Mouse (Mus musculus): ENCODE measurements around the gene Mdm4. TPM values are rescaled to one million over a fixed set of nuclear protein-coding genes. Genes with fewer than 3 reads are reported as not detected.

Gene Mdm4
- polyA plus RNA-seq, 1 experiment from 2014 or later: 14.1 TPM

DNA sequence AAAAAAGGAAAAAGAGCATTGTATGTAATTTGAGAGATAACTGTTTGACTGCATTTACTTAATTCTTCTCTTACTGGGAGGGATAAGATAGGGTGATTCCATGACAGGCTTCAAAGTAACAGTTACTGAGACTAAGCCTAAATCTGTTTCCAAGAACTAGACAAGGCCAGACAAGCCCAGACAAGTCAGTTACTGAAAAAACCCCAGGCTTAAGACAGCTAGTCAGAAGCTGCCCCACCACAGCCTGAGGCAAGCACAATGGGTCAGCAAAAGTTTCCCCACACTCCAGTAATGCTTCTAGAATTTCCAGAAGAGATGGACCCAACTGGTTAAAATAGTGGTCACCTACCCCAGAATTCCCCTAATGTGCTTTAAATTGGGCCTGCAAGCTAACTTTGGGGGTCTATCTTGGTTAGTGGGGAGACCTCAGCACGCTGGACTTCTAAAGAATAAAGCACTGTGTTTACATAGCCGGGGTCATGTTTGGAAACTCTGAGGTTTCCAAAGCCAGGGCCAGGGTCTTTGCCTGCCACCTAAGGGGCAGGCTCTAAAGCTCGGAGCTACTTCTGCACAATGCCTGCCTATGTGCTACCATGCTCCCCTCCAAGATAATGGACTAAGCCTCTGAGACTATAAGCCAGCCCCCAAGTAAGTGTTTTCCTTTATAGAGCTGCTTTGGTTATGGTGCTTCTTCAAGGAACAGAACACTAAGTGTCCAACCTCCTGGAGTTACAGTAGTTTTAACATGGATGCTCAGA lies 10.0 kb downstream of the Mdm4 start:
- peaks cover 28% of the 10 kb centered on the region for H3K4me1 ChIP-seq (replicated peaks)
- ATAC-seq (ENCODE audit: insufficient read depth): no peak
- peaks cover 42% of the 10 kb centered on the region for H3K36me3 ChIP-seq (replicated peaks)
- H3K4me2 ChIP-seq: peak overlapping the region; percentile 8; the same call in 1 of the 2 replicates
- no peaks in the 10 kb centered on the region for H3K27me3 ChIP-seq
- peak overlapping the region; percentile 10; the same call in 1 of the 2 replicates for H3K27ac ChIP-seq (replicated peaks)
- WGBS (ENCODE audit: insufficient replicate concordance): 65% methylated on average over 3 of the region's 3 CpGs
- H3K9ac ChIP-seq: no peak overlapping the region
- no peaks in the 10 kb centered on the region for H3K9me3 ChIP-seq (replicated peaks)
- no peak overlapping the region for H3K4me3 ChIP-seq (replicated peaks)

DNA sequence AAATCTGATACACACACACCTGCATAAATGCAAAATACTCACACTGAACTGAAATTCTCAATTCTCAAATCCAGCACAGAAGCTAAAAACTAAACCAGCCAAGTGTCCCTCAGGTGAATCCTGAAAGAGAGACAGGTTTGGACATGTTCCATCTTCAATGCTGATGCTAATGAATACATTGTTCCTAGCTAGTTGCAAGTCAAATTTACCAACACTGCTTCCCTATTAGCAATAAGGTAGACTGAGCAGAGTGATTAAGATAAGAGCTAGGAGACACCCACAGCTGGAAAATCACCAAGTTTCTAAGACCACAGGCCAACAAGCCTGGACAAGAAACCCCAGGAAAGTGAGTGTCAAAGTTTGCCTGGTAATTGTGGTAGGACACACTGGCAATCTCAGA lies 11.0 kb downstream of the Mdm4 start:
- peaks cover 51% of the 10 kb centered on the region for H3K36me3 ChIP-seq (replicated peaks)
- H3K27ac ChIP-seq (replicated peaks): no peak overlapping the region
- H3K4me1 ChIP-seq (replicated peaks): peaks cover 26% of the 10 kb centered on the region
- H3K27me3 ChIP-seq: no peaks in the 10 kb centered on the region
- no peak overlapping the region for H3K9ac ChIP-seq
- no peak overlapping the region for H3K4me2 ChIP-seq
- ATAC-seq (ENCODE audit: insufficient read depth): no peak
- no peaks in the 10 kb centered on the region for H3K9me3 ChIP-seq (replicated peaks)
- no peak overlapping the region for H3K4me3 ChIP-seq (replicated peaks)

DNA sequence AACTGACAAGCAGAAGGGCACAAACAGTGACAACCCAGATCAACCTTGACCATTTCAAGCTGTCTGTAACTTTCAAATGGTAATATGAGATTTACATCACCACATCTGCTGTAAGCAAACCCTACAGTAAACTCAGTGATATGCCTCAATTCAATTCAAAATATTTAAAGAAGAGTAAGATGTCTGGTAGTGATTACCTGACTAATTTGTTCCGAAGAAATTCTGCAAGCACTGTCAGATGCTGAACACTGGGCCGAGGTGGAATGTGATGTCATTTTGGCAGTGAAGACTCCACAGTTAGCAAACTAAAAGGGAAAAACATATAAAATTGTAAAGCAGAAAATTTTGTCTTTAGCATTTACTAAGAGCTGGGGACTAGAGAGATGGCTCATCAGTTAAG lies 11.8 kb downstream of the Mdm4 start:
- H3K4me3 ChIP-seq (replicated peaks): no peak overlapping the region
- H3K4me1 ChIP-seq (replicated peaks): peaks cover 18% of the 10 kb centered on the region
- no peak overlapping the region for H3K9ac ChIP-seq
- no peak overlapping the region for H3K27ac ChIP-seq (replicated peaks)
- no peak for ATAC-seq (ENCODE audit: insufficient read depth)
- H3K36me3 ChIP-seq (replicated peaks): peaks cover 58% of the 10 kb centered on the region
- WGBS (ENCODE audit: insufficient replicate concordance): 89% methylated on average over 2 of the region's 2 CpGs
- no peaks in the 10 kb centered on the region for H3K9me3 ChIP-seq (replicated peaks)
- H3K27me3 ChIP-seq: no peaks in the 10 kb centered on the region
- no peak overlapping the region for H3K4me2 ChIP-seq

DNA sequence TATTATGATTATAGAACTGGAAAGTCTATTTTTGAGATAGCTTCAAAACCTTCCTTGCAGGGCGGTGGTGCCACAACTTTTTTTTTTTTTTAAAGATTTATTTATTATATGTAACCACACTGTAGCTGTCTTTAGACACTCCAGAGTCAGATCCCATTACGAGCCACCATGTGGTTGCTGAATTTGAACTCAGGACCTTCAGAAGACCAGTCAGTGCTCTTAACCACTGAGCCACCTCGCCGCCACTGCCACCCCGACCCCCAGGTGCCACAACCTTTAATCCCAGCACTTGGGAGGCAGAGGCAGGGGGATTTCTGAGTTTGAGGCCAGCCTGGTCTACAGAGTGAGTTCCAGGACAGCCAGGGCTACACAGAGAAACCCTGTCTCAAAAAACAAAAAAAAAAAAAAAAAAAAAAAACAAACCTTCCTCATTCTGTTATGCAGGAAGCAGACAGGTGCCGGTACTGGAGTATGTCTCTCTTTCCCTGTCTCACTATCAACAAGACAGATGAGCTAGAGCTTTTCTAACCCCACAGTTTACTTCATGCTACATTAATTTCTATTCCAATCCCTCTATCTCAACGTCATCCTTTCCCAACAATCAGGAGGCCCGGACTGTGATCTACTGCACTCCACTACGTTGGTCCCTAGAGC lies 13.5 kb downstream of the Mdm4 start:
- Histone ChIP-seq H3K4me2 (no peak overlapping the region), H3K27ac (replicated peaks) (no peak overlapping the region), H3K27me3 (no peaks in the 10 kb centered on the region), H3K4me3 (replicated peaks) (no peak overlapping the region), H3K9me3 (replicated peaks) (no peaks in the 10 kb centered on the region), H3K4me1 (replicated peaks) (peaks cover 18% of the 10 kb centered on the region), H3K9ac (no peak overlapping the region), H3K36me3 (replicated peaks) (peaks cover 68% of the 10 kb centered on the region)
- ATAC-seq (ENCODE audit: insufficient read depth): no peak
- 88% methylated on average over 9 of the region's 9 CpGs for WGBS (ENCODE audit: insufficient replicate concordance)

DNA sequence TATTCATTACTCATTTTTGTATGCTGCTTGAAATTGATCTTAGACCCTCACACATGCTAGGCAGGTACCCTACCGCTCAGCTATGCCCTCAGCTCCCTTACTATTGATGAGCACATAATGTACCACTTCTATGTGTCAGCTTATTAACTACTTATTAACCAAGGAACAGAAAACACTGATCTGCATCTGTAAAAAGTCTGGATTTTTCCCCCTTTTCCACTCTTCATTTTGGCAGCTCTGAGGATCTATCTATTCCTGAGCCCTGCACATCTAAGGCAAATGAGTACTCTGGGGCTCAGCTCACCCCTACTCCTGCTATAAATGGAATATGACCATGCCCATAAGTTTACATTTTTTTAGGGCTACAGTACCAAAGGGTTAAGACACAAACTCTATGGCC lies 16.2 kb downstream of the Mdm4 start:
- H3K27me3 ChIP-seq: no peaks in the 10 kb centered on the region
- H3K4me1 ChIP-seq (replicated peaks): 0 out of 2 replicates have a peak, but pooled peaks cover under 1% of the 10 kb centered on the region
- H3K9me3 ChIP-seq (replicated peaks): no peaks in the 10 kb centered on the region
- H3K4me3 ChIP-seq (replicated peaks): no peak overlapping the region
- H3K36me3 ChIP-seq (replicated peaks): peaks cover 85% of the 10 kb centered on the region
- ATAC-seq (ENCODE audit: insufficient read depth): no peak
- WGBS (ENCODE audit: insufficient replicate concordance): 89% methylated on average over 1 of the region's 1 CpGs
- no peak overlapping the region for H3K27ac ChIP-seq (replicated peaks)
- no peak overlapping the region for H3K4me2 ChIP-seq
- H3K9ac ChIP-seq: no peak overlapping the region

DNA sequence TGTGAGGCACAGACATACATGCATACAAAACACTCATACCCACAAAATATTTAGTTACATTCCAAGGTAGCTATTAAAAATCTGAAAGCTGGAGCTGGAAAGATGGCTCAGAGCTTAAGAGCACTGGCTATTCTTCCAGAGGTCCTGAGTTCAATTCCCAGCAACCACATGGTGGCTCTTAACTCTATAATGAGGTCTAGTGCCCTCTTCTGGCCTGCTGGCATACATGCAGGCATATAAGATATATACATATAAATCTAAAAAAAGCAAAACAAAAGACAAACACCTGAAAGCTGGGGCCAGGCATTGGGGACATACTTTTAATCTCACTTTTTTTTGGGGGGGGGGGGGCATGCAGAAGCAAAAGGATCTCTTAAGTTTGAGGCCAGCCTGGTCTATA lies 17.0 kb downstream of the Mdm4 start:
- peaks cover 85% of the 10 kb centered on the region for H3K36me3 ChIP-seq (replicated peaks)
- ATAC-seq (ENCODE audit: insufficient read depth): no peak
- H3K9ac ChIP-seq: no peak overlapping the region
- H3K27ac ChIP-seq (replicated peaks): no peak overlapping the region
- no peaks in the 10 kb centered on the region for H3K9me3 ChIP-seq (replicated peaks)
- H3K4me2 ChIP-seq: no peak overlapping the region
- H3K4me3 ChIP-seq (replicated peaks): no peak overlapping the region
- no peaks in the 10 kb centered on the region for H3K27me3 ChIP-seq
- H3K4me1 ChIP-seq (replicated peaks): no peaks in the 10 kb centered on the region

DNA sequence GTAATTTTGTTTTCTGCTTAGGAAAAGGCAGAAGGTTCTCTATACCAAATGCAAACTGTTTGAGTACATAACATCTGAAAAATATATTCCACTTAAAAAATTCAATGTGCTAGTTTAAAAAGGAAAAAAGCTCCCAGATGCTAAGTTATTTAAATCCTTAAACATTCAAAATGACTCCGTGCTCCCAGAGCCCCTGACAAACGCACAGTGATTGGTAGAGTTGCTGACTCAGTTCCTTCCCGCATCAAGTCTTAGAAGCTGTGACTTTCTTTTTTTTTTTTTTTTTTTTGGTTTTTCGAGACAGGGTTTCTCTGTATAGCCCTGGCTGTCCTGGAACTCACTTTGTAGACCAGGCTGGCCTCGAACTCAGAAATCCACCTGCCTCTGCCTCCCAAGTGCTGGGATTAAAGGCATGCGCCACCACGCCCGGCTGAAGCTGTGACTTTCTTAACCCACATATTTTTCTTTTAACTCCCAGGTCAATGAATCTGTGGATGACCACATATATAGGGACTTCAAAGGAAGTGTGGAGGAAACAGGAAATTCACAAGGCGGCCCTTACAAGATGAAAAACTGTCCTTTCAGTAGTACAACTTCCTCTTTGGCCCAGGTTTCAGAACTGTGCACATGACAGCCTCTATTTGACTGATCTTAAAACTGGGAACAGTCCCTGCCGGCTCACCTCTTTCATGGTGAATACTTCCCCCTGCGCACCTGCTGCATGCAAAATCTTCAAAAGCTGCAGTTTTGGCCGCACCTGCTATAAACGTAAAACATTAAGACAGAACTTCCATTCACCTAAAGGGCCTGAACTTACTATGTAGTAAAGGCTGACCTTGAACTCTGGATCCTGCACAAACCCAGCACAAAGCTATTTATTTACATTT lies 18.2 kb downstream of the Mdm4 start:
- 67% methylated on average over 12 of the region's 13 CpGs for WGBS (ENCODE audit: insufficient replicate concordance)
- Histone ChIP-seq H3K36me3 (replicated peaks) (peaks cover 85% of the 10 kb centered on the region), H3K27me3 (no peaks in the 10 kb centered on the region), H3K4me1 (replicated peaks) (no peaks in the 10 kb centered on the region), H3K27ac (replicated peaks) (no peak overlapping the region), H3K4me3 (replicated peaks) (no peak overlapping the region), H3K4me2 (no peak overlapping the region), H3K9me3 (replicated peaks) (no peaks in the 10 kb centered on the region), H3K9ac (no peak overlapping the region)
- no peak for ATAC-seq (ENCODE audit: insufficient read depth)

DNA sequence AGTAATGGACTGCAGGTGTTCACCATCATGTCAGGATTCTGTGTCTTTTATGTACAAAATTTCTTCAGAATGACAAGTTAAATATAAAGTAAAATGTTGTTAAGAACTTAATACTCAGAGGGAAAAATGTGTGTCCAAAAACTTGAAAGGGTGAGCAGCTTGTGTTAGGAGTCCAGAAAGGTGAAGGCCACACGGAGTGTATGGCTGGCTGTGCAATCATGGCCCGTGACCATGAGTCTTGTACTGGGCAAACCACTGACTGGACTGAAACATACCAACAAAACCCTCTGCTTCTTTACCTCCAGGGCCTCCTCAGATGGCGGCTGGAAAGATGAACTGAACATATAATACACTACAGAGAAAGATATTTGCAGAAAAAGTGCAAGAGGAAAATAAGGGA lies 23.8 kb downstream of the Mdm4 start:
- 75% methylated on average over 3 of the region's 3 CpGs for WGBS (ENCODE audit: insufficient replicate concordance)
- H3K36me3 ChIP-seq (replicated peaks): peaks cover 81% of the 10 kb centered on the region
- no peaks in the 10 kb centered on the region for H3K9me3 ChIP-seq (replicated peaks)
- no peak overlapping the region for H3K27ac ChIP-seq (replicated peaks)
- no peak overlapping the region for H3K4me2 ChIP-seq
- ATAC-seq (ENCODE audit: insufficient read depth): no peak
- no peak overlapping the region for H3K4me3 ChIP-seq (replicated peaks)
- H3K27me3 ChIP-seq: no peaks in the 10 kb centered on the region
- no peaks in the 10 kb centered on the region for H3K4me1 ChIP-seq (replicated peaks)
- H3K9ac ChIP-seq: no peak overlapping the region

DNA sequence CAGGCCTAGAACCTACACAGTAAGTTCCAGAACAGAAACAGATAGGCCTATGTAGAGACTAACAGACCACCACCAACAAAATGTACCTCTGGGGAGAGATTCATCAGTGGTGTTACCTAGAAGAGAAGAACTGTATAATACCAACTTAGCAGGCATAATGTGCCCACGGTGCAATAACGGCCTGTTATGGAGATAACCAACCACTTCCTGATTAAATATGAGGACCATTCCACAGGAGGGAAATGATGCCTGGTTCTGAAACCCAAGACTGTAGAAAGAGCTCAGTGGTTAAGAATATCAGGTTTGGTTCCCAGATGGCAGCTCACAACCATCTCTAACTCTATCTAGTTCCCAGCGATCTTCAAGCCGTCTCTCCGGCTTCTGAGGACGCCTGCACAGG lies 30.0 kb downstream of the Mdm4 start:
- H3K4me2 ChIP-seq: no peak overlapping the region
- no peak overlapping the region for H3K4me3 ChIP-seq (replicated peaks)
- H3K27ac ChIP-seq (replicated peaks): no peak overlapping the region
- no peaks in the 10 kb centered on the region for H3K9me3 ChIP-seq (replicated peaks)
- no peak for ATAC-seq (ENCODE audit: insufficient read depth)
- H3K9ac ChIP-seq: no peak overlapping the region
- no peaks in the 10 kb centered on the region for H3K4me1 ChIP-seq (replicated peaks)
- peaks cover 89% of the 10 kb centered on the region for H3K36me3 ChIP-seq (replicated peaks)
- 73% methylated on average over 6 of the region's 6 CpGs for WGBS (ENCODE audit: insufficient replicate concordance)
- H3K27me3 ChIP-seq: no peaks in the 10 kb centered on the region

DNA sequence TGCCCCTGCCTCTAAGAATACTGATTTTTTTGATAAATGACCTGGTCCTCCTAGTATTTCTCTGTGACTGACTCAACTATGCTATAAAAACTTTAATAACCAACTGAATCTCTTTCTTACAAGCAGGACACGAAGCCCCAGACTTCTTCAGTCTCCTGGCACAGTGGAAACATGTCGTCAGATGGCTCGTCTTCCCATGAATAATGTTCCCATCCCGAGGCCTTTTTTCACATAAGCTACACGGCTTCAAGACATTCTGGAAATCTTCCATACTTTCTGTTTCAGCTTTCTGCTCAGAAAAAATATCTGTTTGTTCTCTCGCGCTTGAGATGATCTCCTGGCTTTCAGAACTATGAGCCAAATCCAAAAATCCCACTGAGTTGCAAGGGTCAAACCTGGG lies 38.8 kb downstream of the Mdm4 start:
- Histone ChIP-seq H3K4me2 (no peak overlapping the region), H3K36me3 (replicated peaks) (peaks cover 86% of the 10 kb centered on the region)

DNA sequence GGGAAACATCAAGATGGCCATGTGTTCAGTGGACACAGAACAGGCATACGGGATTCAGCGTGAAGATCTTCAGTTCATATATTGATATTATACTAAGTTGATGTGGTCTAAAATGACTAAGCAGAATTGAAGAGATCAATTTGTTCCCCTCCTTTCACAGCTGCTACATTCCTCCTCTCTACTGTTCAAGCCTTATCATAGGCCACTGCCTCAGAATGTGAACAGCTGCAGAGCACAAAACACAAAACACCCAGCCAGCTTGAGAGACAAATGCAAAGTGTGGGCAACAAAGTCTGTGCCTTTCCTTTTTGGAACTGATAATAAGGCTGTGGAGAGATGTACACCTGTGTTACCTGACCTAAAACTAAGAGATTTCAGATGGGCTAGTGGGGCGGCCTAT lies 39.6 kb downstream of the Mdm4 start:
- peaks cover 85% of the 10 kb centered on the region for H3K36me3 ChIP-seq (replicated peaks)
- ATAC-seq (ENCODE audit: insufficient read depth): no peak
- H3K4me3 ChIP-seq (replicated peaks): no peak overlapping the region
- H3K27ac ChIP-seq (replicated peaks): no peak overlapping the region
- H3K27me3 ChIP-seq: no peaks in the 10 kb centered on the region
- no peaks in the 10 kb centered on the region for H3K9me3 ChIP-seq (replicated peaks)
- no peak overlapping the region for H3K4me2 ChIP-seq
- H3K4me1 ChIP-seq (replicated peaks): peaks cover 5% of the 10 kb centered on the region; the same call in 1 of the 2 replicates
- 88% methylated on average over 3 of the region's 3 CpGs for WGBS (ENCODE audit: insufficient replicate concordance)
- H3K9ac ChIP-seq: no peak overlapping the region

More for the DNA sequence above, 38.8 kb downstream of the Mdm4 start:
- no peak overlapping the region for H3K4me3 ChIP-seq (replicated peaks)
- WGBS (ENCODE audit: insufficient replicate concordance): 87% methylated on average over 7 of the region's 7 CpGs
- no peak overlapping the region for H3K27ac ChIP-seq (replicated peaks)
- no peak overlapping the region for H3K9ac ChIP-seq
- no peak for ATAC-seq (ENCODE audit: insufficient read depth)
- peaks cover 5% of the 10 kb centered on the region; the same call in 1 of the 2 replicates for H3K4me1 ChIP-seq (replicated peaks)
- no peaks in the 10 kb centered on the region for H3K9me3 ChIP-seq (replicated peaks)
- no peaks in the 10 kb centered on the region for H3K27me3 ChIP-seq
